Mouse (Mus musculus) embryonic stem cell, embryonic (primary cell): Measurements from ENCODE around the gene Rpl19.

Source experiments
- CTCF ChIA-PET, 4 experiments: fragments of 300-600 bp in 2 of 4; fragments of 350-600 bp in 2 of 4; sonication (Branson Sonifier 250); formaldehyde crosslinking; loops; one replicate each; lab custom pipeline; 2022; ENCODE audit warnings: inconsistent platforms in 2 of 4; lab: Charles Lee
- POLR2A ChIA-PET, 4 experiments: fragments of 300-600 bp in 2 of 4; fragments of 350-600 bp in 2 of 4; sonication (Branson Sonifier 250); formaldehyde crosslinking; loops; one replicate each; lab custom pipeline; 2022; ENCODE audit warnings: antibody characterized with exemption in 4 of 4, inconsistent platforms in 1 of 4; lab: Charles Lee

Rpl19 gene

DNA sequence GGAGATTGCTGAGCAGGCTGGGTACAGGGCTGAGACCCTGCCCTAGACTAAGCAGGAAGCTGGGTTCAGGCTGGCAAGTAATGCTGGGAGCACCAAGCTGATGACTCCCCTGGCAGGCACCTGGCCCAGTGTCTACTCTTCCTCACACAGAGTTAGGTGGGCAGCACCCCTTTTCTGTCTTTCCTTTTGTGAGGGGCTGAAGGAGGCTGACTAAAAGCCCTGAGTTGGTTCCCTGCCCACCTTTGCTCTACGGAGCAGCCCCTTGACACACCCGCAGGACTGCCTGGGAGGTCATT is 24.0 kb downstream of the Rpl19 start:
- ChIA-PET POLR2A (interaction anchor here (0.9 to 4.4 kb wide), 20 partner anchors 9 to 650 kb away, joined by 3 to 36 read pairs (median 7); partner anchors contain the start of genes Rpl19 (in 2 of the 4), Cdk12 (in 1 of the 4) and Fbxl20 (in 1 of the 4)), CTCF (interaction anchor here in 1 of 4 experiments (1.4 kb wide), 1 partner anchor 25 kb away, joined by 5 read pairs; no protein-coding TSS in a partner anchor)

DNA sequence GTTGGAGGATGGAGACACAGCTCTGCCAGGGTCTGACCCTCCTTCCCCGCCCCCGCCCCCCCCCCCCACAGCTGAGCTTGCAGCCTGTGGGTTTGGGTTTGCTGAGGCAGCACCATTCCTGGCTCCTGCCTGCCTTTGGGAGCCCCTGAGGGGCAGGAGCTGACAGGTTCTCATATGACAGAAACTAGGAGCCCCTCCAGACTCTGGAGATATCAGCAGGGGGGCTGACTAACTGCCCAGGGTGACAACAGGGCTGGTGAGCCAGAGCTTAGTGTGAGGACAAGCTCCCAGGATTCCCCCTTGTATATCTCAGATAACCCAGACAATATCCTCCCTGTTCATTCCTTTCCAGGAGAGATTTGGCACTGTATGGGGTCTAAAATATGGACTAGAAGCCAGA is 24.4 kb downstream of the Rpl19 start:
- ChIA-PET POLR2A (interaction anchor here (0.5 to 4.4 kb wide), 37 partner anchors 7 to 650 kb away, joined by 3 to 36 read pairs (median 5); partner anchors contain the start of genes Rpl19 (in 3 of the 4), Fbxl20 (in 2 of the 4), Cacnb1 (in 1 of the 4) and Cdk12 (in 1 of the 4)), CTCF (interaction anchor here in 3 of 4 experiments (1.0 to 1.4 kb wide), 3 partner anchors 19 to 24 kb away, joined by 3 to 5 read pairs (median 5); no protein-coding TSS in a partner anchor)

DNA sequence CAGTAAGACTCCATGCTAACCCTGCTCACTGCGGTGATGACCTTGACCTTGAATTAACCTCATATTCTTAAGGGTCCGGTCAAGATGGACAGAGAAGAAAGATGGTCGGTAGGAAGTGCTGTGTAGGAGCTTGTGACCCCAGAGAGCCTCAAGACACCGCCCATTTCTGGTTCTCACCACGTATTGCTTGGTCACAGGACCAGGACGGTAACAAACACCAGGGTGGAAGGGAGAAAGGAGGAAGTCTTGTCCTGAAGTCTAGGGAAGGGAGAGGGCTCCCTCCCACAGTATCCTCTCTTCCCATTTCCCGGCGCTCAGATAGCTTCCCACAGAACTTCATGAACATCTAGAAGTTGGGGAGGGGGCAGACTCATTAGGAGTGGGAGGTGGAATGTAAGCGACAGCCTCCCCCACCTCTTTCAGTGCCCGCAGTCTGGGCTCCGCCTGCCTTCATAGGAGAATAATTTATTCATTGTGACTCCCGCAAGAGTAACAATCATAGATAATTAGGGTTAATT is 25.2 kb downstream of the Rpl19 start:
- ChIA-PET POLR2A (interaction anchor here (0.5 to 4.4 kb wide), 46 partner anchors 8 to 651 kb away, joined by 3 to 36 read pairs (median 4); partner anchors contain the start of genes Rpl19 (in 4 of the 4), Fbxl20 (in 2 of the 4), Cacnb1 (in 1 of the 4) and Cdk12 (in 1 of the 4)), CTCF (interaction anchor here in 3 of 4 experiments (0.6 to 1.4 kb wide), 5 partner anchors 20 to 665 kb away, joined by 3 to 6 read pairs (median 5); no protein-coding TSS in a partner anchor)

DNA sequence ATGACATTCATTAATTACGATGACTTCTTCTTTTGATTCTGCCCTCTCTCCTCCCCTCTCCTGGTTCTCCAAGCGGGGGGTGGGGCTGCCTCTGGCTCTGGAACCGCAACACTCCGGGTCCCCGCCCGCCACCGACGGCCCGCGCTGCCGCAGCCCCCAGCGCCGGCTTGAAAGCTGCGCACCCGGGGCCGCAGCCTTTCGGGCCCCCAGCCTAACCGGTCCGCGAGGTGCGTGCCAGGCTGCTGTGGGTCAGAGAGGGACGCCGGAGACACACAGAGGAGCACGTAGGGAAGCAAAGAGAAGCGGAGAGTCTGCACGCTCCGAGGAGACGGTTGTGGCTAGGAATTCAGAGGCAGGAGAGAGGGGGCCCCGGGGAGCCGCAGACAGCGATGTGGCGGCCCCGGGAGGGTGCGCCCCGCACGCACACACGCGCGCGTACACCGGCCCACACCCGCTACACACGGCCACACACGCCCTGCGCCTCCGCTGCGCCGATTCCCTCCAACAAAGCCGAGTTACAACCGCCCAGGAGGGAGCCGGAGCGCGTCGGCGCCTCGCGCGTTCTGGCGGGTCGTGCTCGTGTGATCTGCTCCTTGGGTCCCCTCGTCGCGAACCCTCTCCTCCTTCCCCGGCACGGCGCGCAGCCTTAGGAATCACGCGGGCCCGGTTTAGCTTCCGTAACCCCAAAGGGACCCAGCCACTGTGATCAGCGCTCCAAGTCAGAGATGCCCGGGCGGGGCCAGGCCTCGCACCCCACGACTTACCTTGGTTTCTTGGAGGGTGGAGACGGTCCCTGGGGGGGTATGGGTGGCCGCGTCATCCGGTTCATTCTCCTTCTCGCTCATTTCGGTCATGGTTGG is 25.8 kb downstream of the Rpl19 start:
- CTCF ChIA-PET: interaction anchor here in 3 of 4 experiments (0.6 to 1.4 kb wide), 6 partner anchors 9 to 666 kb away, joined by 3 to 6 read pairs (median 3); no protein-coding TSS in a partner anchor
- POLR2A ChIA-PET: interaction anchor here in 3 of 4 experiments (0.5 to 4.4 kb wide), 51 partner anchors 9 to 652 kb away, joined by 3 to 38 read pairs (median 5); partner anchors contain the start of genes Rpl19 (in 3 of the 3), Cdk12 (in 2 of the 3), Fbxl20 (in 2 of the 3) and Fbxo47 (in 2 of the 3)

DNA sequence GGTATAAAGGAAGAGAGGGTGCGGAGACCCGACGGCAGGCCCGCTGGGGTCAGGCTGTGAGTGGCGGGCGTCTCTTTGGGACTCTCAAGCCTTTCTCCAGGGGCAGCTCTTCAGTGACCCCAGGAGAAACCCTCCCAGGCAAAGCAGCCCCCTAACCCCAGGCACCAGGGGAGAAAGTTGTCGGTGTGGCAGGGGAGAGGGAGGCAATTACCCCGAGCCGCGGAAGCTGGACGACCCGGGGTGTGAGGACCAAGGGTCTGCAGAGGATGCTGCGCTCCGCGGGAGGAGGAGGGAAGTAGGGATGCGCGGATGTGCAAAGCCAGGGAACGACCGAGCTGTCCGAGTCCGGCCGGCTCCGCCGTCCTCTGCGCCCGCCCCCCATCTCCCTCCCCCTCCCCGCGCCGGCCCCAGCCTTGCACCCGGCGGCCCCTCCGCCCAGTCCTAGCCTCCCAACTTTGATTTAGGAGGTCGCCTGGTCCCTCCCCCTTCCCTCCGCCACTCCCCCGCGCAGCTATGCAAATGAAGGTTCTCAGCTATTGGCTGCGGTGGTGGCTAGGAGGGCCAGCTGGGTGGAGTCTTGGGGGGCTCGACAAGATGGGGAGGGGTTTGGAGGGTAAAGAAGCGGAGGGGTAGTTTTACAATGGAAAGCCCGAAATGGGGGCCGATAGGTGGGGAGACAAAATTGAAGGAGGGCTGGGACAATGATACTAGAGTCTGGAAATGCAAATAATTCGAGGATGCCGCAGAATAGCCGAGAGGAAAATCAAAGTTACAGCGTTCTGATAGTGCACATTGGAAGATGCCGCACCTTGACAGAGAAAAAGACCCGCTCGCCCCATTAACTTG is 26.7 kb downstream of the Rpl19 start, which contains the start of gene Stac2:
TSS of gene Stac2 (minus strand) at position 474 of the 846 bp plus-strand sequence.
- ChIA-PET POLR2A (interaction anchor here in 3 of 4 experiments (0.6 to 4.4 kb wide), 47 partner anchors 9 to 636 kb away, joined by 3 to 38 read pairs (median 5); partner anchors contain the start of genes Rpl19 (in 3 of the 3), Cacnb1 (in 2 of the 3), Fbxl20 (in 2 of the 3) and Fbxo47 (in 2 of the 3)), CTCF (interaction anchor here (0.6 to 1.3 kb wide), 9 partner anchors 10 to 1217 kb away, joined by 3 to 7 read pairs (median 3); no protein-coding TSS in a partner anchor)

DNA sequence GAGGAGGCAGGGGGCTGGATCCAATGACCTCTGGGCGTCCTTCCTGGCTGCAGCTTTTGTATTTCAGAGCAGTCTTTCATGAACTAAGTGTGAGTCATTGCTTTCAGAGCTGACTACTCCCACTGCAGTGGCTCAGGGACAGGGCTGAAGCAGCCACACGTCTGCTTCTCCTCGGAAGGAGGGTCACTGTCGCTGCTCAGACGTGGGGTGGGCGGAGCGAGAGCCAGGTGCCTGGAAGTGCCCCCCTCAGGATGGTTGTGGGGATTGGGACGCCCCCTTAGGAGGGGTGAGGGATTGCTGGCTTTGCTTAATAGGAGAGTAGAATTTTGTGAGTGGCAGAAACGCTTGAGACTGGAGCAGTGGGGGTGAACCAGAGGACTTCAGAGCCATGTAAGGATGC is 31.0 kb downstream of the Rpl19 start:
- ChIA-PET CTCF (interaction anchor here in 3 of 4 experiments (0.9 to 4.6 kb wide), 6 partner anchors 13 to 63 kb away, joined by 3 to 23 read pairs (median 3); no protein-coding TSS in a partner anchor), POLR2A (interaction anchor here (0.5 to 6.7 kb wide), 54 partner anchors 8 to 623 kb away, joined by 3 to 129 read pairs (median 4); partner anchors contain the start of genes Rpl19 (in 3 of the 4), Cacnb1 (in 2 of the 4), Fbxl20 (in 2 of the 4) and Rpl23 (in 2 of the 4))

DNA sequence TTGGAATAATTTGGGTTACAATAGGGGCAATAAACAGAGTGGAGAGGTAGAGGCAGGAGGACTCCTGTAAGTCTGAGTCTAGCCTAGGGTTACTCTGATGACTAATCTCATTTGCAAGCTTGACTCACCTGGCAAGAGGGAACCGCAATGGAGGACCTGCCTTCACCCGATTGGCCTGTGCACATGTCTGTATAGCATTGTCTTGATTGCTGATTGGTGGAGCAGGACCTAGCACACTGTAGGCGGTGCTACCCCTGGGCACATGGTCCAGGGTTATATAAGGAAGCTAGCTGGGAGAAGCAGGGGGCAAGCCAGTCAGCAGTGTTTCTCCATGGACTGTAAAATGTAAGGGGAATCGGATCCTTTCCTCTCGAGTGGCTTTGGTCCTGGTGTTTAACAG is 31.5 kb downstream of the Rpl19 start:
- CTCF ChIA-PET: interaction anchor here in 3 of 4 experiments (0.6 to 4.6 kb wide), 8 partner anchors 14 to 64 kb away, joined by 3 to 23 read pairs (median 3); no protein-coding TSS in a partner anchor
- POLR2A ChIA-PET: interaction anchor here in 3 of 4 experiments (0.5 to 6.7 kb wide), 62 partner anchors 8 to 623 kb away, joined by 3 to 129 read pairs (median 4); partner anchors contain the start of genes Rpl19 (in 3 of the 3), Cacnb1 (in 2 of the 3), Fbxl20 (in 2 of the 3) and Rpl23 (in 2 of the 3)

DNA sequence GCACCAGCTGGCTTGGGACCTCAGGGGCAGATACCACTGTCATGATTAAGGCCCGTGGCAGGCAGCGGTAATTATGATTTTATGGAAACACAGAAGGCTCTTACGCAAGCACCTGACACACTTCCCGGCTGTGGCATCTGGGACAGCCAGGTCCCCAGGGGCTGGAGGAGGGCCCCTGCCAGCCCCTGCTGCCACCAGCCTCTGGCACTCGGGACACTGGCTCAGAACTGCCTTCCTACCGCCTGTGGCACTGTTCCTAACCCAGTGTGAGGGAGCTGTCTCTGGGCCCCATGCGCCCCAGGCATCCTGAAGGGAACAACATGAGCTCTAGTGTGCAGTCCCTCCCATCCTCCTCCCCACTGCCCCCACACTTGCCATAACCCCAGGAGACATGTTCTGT is 33.2 kb downstream of the Rpl19 start:
- CTCF ChIA-PET: interaction anchor here in 2 of 4 experiments (0.5 to 4.6 kb wide), 4 partner anchors 16 to 112 kb away, joined by 3 to 23 read pairs (median 4); no protein-coding TSS in a partner anchor
- POLR2A ChIA-PET: interaction anchor here (0.9 to 6.7 kb wide), 25 partner anchors 7 to 129 kb away, joined by 3 to 129 read pairs (median 10); partner anchors contain the start of genes Rpl19 (in 2 of the 4) and Cacnb1 (in 1 of the 4)

DNA sequence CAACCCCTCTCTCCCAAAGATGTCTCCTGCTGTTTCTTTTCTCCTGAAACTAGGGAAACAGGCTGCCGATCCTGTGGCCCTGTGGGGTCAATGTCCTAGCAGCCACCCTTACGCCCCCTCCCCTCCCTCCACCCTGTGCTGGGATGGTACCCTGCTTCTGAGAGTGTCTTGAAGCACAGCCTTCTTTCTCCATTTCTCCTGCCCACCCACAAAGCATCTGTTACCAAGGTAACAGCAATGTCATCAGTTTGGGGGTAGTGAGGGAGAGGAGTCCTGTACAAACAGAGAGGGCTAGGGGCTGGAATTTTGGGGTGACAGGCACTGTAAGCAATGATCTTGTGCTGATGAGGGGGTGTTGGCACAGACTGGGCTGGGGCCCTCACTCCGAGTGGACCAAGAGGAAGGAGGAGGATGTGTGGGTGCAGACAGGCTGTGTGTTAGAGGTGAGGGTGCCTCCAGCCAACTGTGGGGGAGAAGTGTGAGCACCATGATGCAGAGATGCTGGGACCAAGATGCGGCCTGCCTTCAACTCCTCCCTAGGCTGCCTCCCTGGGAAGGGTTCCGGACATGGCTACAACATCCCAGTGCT is 33.7 kb downstream of the Rpl19 start:
- POLR2A ChIA-PET: interaction anchor here (0.6 to 6.7 kb wide), 19 partner anchors 7 to 678 kb away, joined by 3 to 129 read pairs (median 6); partner anchors contain the start of gene Rpl19 (in 1 of the 4)
- CTCF ChIA-PET: interaction anchor here in 1 of 4 experiments (4.6 kb wide), 1 partner anchor 15 kb away, joined by 23 read pairs; no protein-coding TSS in a partner anchor

DNA sequence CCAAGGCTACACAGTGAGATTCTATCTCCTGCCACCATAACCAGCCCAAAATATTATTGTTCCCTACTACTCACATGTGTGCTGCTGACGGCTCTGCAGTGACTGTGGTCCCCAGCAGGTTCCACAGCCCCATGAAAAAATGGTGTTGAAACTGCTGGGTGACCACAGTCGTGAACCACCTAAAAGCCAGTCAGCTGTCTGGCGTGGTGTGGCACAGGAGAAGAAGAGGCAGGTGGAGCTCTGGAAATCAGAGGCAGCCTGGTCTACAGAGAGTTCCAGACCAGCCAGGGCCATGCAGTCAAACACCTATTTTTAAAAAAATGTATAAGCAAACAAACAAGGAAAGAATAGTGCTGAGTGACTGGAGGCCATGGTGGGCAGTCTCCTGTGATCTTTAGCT is 34.9 kb downstream of the Rpl19 start:
- POLR2A ChIA-PET: interaction anchor here in 3 of 4 experiments (0.7 to 6.7 kb wide), 5 partner anchors 10 to 88 kb away, joined by 3 to 60 read pairs (median 4); partner anchors contain the start of genes Fbxl20 (in 1 of the 3) and Rpl19 (in 1 of the 3)
- CTCF ChIA-PET: no interaction called here

DNA sequence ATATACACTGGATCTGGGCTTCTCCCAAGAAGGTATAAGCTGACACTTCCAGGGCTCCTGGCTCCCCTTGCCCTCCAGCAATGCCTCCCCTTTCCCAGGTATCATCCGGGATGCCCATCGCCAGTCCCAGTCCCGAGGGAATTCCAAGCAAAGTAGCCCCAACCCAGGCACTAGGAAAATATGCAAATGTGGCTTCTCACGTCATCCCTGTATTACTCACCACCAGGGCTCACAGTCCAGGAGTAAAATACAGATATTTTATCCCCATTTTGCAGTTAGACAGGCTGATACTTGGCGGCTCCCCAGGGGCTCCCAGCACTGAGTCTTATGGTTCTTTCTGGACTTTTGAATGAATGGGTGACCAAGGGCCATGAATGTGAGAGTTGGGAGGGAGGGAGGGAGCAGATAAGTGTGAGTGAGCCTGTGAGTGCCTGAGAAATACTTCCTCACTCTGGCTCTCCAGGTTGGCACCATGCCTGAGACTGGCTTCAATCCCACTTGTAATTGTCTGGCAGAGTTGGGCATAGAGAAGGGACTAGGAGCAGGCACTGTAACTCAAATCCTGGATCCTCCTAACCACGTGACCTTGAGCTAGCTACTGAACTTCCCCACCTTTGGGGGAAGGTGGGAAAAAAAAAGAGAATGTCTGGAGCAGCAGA is 35.5 kb downstream of the Rpl19 start:
- POLR2A ChIA-PET: interaction anchor here in 3 of 4 experiments (0.7 to 2.3 kb wide), 6 partner anchors 9 to 88 kb away, joined by 3 to 13 read pairs (median 6); partner anchors contain the start of genes Fbxl20 (in 1 of the 3) and Stac2 (in 1 of the 3)
- CTCF ChIA-PET: no interaction called here

DNA sequence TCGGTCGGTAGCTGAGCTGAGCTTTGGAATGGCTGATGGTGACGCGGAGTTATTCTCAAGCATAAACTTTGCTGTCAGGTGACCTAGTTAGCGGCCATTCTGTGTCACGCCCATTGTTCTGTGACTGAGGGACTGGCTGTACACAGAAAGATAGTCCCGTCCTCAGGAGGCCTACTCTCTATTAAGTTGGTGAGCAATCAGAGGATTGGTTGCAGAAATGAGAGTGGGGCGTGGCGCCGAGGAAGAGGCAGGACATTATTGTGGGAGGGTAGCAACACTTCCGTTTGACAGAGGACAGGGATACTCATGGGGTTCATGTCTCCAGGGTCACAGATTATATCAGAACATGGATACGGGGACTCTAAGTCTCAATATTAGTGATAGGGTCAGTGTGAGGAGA is 39.7 kb downstream of the Rpl19 start:
- ChIA-PET POLR2A (interaction anchor here in 3 of 4 experiments (0.6 to 5.4 kb wide), 30 partner anchors 8 to 412 kb away, joined by 3 to 129 read pairs (median 6); partner anchors contain the start of genes Cdk12 (in 2 of the 3), Rpl19 (in 2 of the 3), Stac2 (in 2 of the 3) and Plxdc1 (in 1 of the 3)), CTCF (interaction anchor here in 1 of 4 experiments (0.6 to 0.9 kb wide), 3 partner anchors 46 to 161 kb away, joined by 3 read pairs; no protein-coding TSS in a partner anchor)

DNA sequence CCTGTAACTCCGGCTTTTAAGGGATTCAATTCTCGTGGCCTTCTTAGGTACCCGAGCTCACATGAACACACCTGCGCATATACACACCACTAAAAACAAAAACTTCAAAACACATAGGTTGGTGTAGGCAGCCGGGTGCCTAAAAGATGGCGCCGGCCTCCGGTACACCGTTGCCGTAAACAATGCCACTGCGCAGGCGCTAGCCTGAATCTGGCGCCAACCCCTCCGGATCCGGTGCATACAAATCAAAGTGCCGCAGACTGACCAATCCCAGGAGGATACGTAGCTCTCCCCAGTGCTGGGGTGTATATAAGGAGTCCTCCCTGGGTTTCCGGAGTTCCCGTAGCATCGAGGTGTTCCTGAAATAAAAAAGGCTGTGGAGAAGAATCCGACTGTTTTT is 40.7 kb downstream of the Rpl19 start:
- POLR2A ChIA-PET: interaction anchor here (0.6 to 5.4 kb wide), 79 partner anchors 8 to 620 kb away, joined by 3 to 129 read pairs (median 4); partner anchors contain the start of genes Fbxl20 (in 3 of the 4), Stac2 (in 3 of the 4), Cacnb1 (in 2 of the 4) and Fbxo47 (in 2 of the 4)
- CTCF ChIA-PET: interaction anchor here in 3 of 4 experiments (0.5 to 1.4 kb wide), 5 partner anchors 8 to 696 kb away, joined by 3 to 6 read pairs (median 3); no protein-coding TSS in a partner anchor

DNA sequence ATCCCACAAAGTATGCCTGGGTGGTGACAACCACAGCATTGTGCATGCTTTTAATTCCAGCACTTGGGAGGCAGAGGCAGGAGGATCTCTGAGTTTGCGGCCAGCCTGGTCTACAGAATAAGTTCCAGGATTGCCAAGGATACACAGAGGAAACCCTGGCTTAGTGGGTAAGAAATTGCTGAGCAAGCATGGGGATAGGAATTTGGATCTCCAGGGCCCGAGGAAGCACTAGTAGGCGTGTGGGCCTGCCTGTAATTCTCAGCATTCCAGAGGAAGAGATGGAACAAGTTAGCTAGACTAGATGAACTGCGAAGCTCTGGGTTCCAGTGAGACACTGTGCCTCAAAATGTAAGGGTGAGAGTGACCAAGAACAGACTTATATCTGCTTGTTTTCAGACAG is 46.9 kb downstream of the Rpl19 start:
- ChIA-PET CTCF (no interaction called here), POLR2A (interaction anchor here (0.9 to 4.2 kb wide), 10 partner anchors 9 to 48 kb away, joined by 3 to 35 read pairs (median 6); partner anchors contain the start of gene Stac2 (in 1 of the 4))
